Mouse (Mus musculus): ENCODE measurements around the gene Arl16. TPM values are rescaled to one million over a fixed set of nuclear protein-coding genes. Genes with fewer than 3 reads are reported as not detected.
A peak's percentile ranks its signal among the peaks of the same experiment; 100 is the strongest.

Arl16 gene
- total and polyA plus RNA-seq, 3 experiments, result 20.0 to 20.8 TPM; not detected in 1

GRCm38 (mm10) chr11:120508290-120508870, 41.0 kb upstream of the Arl16 start:
- DNase-seq (ENCODE audit: low read depth, low spot score), result no peak
- no peak overlapping the region for H3K27ac ChIP-seq (ENCODE audit: control insufficient read depth, low read depth, low read length)
- H3K36me3 ChIP-seq (ENCODE audit: control insufficient read depth in 1 of 2, insufficient read depth in 2 of 2, low read length in 2 of 2), result peaks cover 0 to 20% of the 10 kb centered on the region in 2 experiments; a peak in 2 of 4 replicates
- no peaks in the 10 kb centered on the region; a peak in 1 of 4 replicates for H3K27me3 ChIP-seq (ENCODE audit: control insufficient read depth in 1 of 2, insufficient read depth in 2 of 2, low read length in 2 of 2)
- H3K79me2 ChIP-seq (ENCODE audit: control insufficient read depth, insufficient read depth, low read length, poor library complexity), result no peaks in the 10 kb centered on the region; the same call in 1 of the 2 replicates
- no peaks in the 10 kb centered on the region for H3K9me3 ChIP-seq (replicated peaks; ENCODE audit: insufficient read depth, low read length)
- H3K4me1 ChIP-seq (ENCODE audit: control insufficient read depth in 1 of 2, insufficient read depth in 2 of 2, low read length in 2 of 2), result peaks cover 21 to 29% of the 10 kb centered on the region in 2 experiments
- H3K9ac ChIP-seq (ENCODE audit: control insufficient read depth, low read depth, low read length, poor library complexity, severe bottlenecking), result no peak overlapping the region
- H3K4me3 ChIP-seq (ENCODE audit: control insufficient read depth in 1 of 2, insufficient read depth in 1 of 2, low read depth in 2 of 2, low read length in 2 of 2), result no peak overlapping the region
- TF ChIP-seq USF1 (IDR thresholded peaks at IDR 0.05; ENCODE audit: low read depth, low read length) (peak; percentile 70; the same call in 1 of the 2 replicates), RCOR1 (IDR thresholded peaks at IDR 0.05; ENCODE audit: low read depth, low read length) (no peak)

- Histone ChIP-seq H3K79me2 (ENCODE audit: control insufficient read depth, insufficient read depth, low read length, poor library complexity) (no peaks in the 10 kb centered on the region; the same call in 1 of the 2 replicates), H3K4me3 (ENCODE audit: control insufficient read depth in 1 of 2, insufficient read depth in 1 of 2, low read depth in 2 of 2, low read length in 2 of 2) (no peak overlapping the region), H3K9me3 (replicated peaks; ENCODE audit: insufficient read depth, low read length) (no peaks in the 10 kb centered on the region), H3K27ac (ENCODE audit: control insufficient read depth, low read depth, low read length) (no peak overlapping the region), H3K9ac (ENCODE audit: control insufficient read depth, low read depth, low read length, poor library complexity, severe bottlenecking) (no peak overlapping the region), H3K4me1 (ENCODE audit: control insufficient read depth in 1 of 2, insufficient read depth in 2 of 2, low read length in 2 of 2) (peaks cover 21 to 29% of the 10 kb centered on the region in 2 experiments), H3K27me3 (ENCODE audit: control insufficient read depth in 1 of 2, insufficient read depth in 2 of 2, low read length in 2 of 2) (no peaks in the 10 kb centered on the region; a peak in 1 of 4 replicates), H3K36me3 (ENCODE audit: control insufficient read depth in 1 of 2, insufficient read depth in 2 of 2, low read length in 2 of 2) (peaks cover 0 to 20% of the 10 kb centered on the region in 2 experiments; a peak in 2 of 4 replicates)
- TF ChIP-seq MYC (IDR thresholded peaks at IDR 0.05; ENCODE audit: low read depth, low read length), result no peak
- TF ChIP-seq GATA1 (IDR thresholded peaks at IDR 0.05; ENCODE audit: low read depth, low read length), result 0 out of 2 replicates have a peak, but pooled peaks have one; percentile 22
- no peak for DNase-seq (ENCODE audit: low read depth, low spot score)
Observed at GRCm38 (mm10) chr11:120507611-120508289, 40.3 kb upstream of the Arl16 start.

- no peak overlapping the region for H3K9ac ChIP-seq (ENCODE audit: control insufficient read depth, low read depth, low read length, poor library complexity, severe bottlenecking)
- DNase-seq (ENCODE audit: low read depth, low spot score), result peak; percentile 68
- H3K27me3 ChIP-seq (ENCODE audit: control insufficient read depth in 1 of 2, insufficient read depth in 2 of 2, low read length in 2 of 2), result no peaks in the 10 kb centered on the region; a peak in 1 of 4 replicates
- H3K79me2 ChIP-seq (ENCODE audit: control insufficient read depth, insufficient read depth, low read length, poor library complexity), result no peaks in the 10 kb centered on the region; the same call in 1 of the 2 replicates
- no peak overlapping the region for H3K4me3 ChIP-seq (ENCODE audit: control insufficient read depth in 1 of 2, insufficient read depth in 1 of 2, low read depth in 2 of 2, low read length in 2 of 2)
- H3K9me3 ChIP-seq (replicated peaks; ENCODE audit: insufficient read depth, low read length), result no peaks in the 10 kb centered on the region
- peaks cover 21 to 28% of the 10 kb centered on the region in 2 experiments for H3K4me1 ChIP-seq (ENCODE audit: control insufficient read depth in 1 of 2, insufficient read depth in 2 of 2, low read length in 2 of 2)
- H3K36me3 ChIP-seq (ENCODE audit: control insufficient read depth in 1 of 2, insufficient read depth in 2 of 2, low read length in 2 of 2), result peaks cover 0 to 20% of the 10 kb centered on the region in 2 experiments; a peak in 2 of 4 replicates
- H3K27ac ChIP-seq (ENCODE audit: control insufficient read depth, low read depth, low read length), result no peak overlapping the region
- TF ChIP-seq MAZ (IDR thresholded peaks at IDR 0.05; ENCODE audit: low read depth, low read length) (no peak), MAX (IDR thresholded peaks at IDR 0.05; ENCODE audit: low read length) (no peak), CHD1 (IDR thresholded peaks at IDR 0.05; ENCODE audit: low read depth, low read length) (no peak), ZKSCAN1 (IDR thresholded peaks at IDR 0.05; ENCODE audit: low read depth, low read length) (no peak), GABPA (IDR thresholded peaks at IDR 0.05; ENCODE audit: low read depth, low read length) (no peak), CTCF (IDR thresholded peaks at IDR 0.05 in 2 of 3, conservative IDR thresholded peaks at IDR 0.05 in 1 of 3; ENCODE audit: control insufficient read depth in 1 of 3, insufficient read depth in 1 of 3, low read depth in 2 of 3, low read length in 3 of 3, poor library complexity in 1 of 3, severe bottlenecking in 1 of 3) (peak; percentile 38 to 67 (median 54); a peak in 5 of 6 replicates), MEF2A (IDR thresholded peaks at IDR 0.05; ENCODE audit: extremely low read depth, insufficient replicate concordance, low read depth, low read length, poor library complexity, severe bottlenecking) (no peak), USF1 (IDR thresholded peaks at IDR 0.05; ENCODE audit: low read depth, low read length) (no peak), RCOR1 (IDR thresholded peaks at IDR 0.05; ENCODE audit: low read depth, low read length) (no peak), ELF1 (IDR thresholded peaks at IDR 0.05; ENCODE audit: low read depth, low read length) (no peak), TBP (IDR thresholded peaks at IDR 0.05; ENCODE audit: low read depth, low read length) (no peak), SMC3 (IDR thresholded peaks at IDR 0.05; ENCODE audit: low read depth, low read length) (peak; percentile 45), POLR2A (IDR thresholded peaks at IDR 0.05; ENCODE audit: control insufficient read depth in 1 of 2, insufficient read depth in 1 of 2, low read depth in 1 of 2, low read length in 2 of 2, poor library complexity in 1 of 2) (no peak), KAT2A (conservative IDR thresholded peaks at IDR 0.05; ENCODE audit: low read depth, low read length) (no peak), UBTF (IDR thresholded peaks at IDR 0.05; ENCODE audit: borderline replicate concordance, insufficient read depth, low read depth, low read length) (no peak), SIN3A (IDR thresholded peaks at IDR 0.05; ENCODE audit: low read length) (no peak), TCF12 (IDR thresholded peaks at IDR 0.05; ENCODE audit: low read depth, low read length) (no peak), E2F4 (IDR thresholded peaks at IDR 0.05; ENCODE audit: borderline replicate concordance, low read depth, low read length) (no peak), TAL1 (IDR thresholded peaks at IDR 0.05; ENCODE audit: low read length) (no peak), EP300 (IDR thresholded peaks at IDR 0.05; ENCODE audit: low read depth in 1 of 2, low read length in 2 of 2) (no peak), HCFC1 (IDR thresholded peaks at IDR 0.05; ENCODE audit: low read depth, low read length) (no peak), NELFE (IDR thresholded peaks at IDR 0.05; ENCODE audit: low read depth, low read length) (no peak)
Observed at GRCm38 (mm10) chr11:120506899-120507298, 39.5 kb upstream of the Arl16 start.

All from MEL (cell line).